23 mouse cellular contexts compared by ENCODE assay signal in genomic region chr10:62582701-62583100, GRCm38 (mm10).
"Had no signal": no experiment of that assay in that cellular context is flagged by ENCODE, and none has a peak within 500 bp of the region (broad histone marks: within the 10 kb centered on the region; RNA-seq: fewer than 3 reads in every experiment).

No protein-coding gene starts in this region.

- H3K27ac ChIP-seq: gastrocnemius, adult 2 months; heart, embryonic 10.5 days; hindbrain, embryonic 10.5 days; hindbrain, embryonic 12.5 days; hindbrain, embryonic 14.5 days; intestine, embryonic 15.5 days; layer of hippocampus, adult 2 months; left cerebral cortex, adult 2 months; limb, embryonic 10.5 days; limb, embryonic 12.5 days had no signal

- ATAC-seq: hindbrain, embryonic 16.5 days; inflammation-experienced regulatory T-cells, adult 6 months; intestine, embryonic 15.5 days; intestine, postnatal 0 days had no signal

- H3K4me3 ChIP-seq: gastrocnemius, adult 2 months; heart, embryonic 10.5 days; heart, embryonic 12.5 days; hindbrain, embryonic 10.5 days; hindbrain, embryonic 12.5 days; intestine, embryonic 15.5 days; layer of hippocampus, adult 2 months; left cerebral cortex, adult 2 months; limb, embryonic 10.5 days; limb, embryonic 12.5 days had no signal

- H3K9ac ChIP-seq: heart, embryonic 12.5 days; hindbrain, embryonic 12.5 days; hindbrain, embryonic 14.5 days; intestine, embryonic 15.5 days; limb, embryonic 12.5 days had no signal

- H3K27me3 ChIP-seq: heart, embryonic 12.5 days; hindbrain, embryonic 12.5 days; intestine, embryonic 15.5 days; limb, embryonic 12.5 days had no signal

- DNase-seq: gastrocnemius, adult 2 months; gastrocnemius, postnatal 10 days; gastrocnemius, postnatal 25 days; heart, postnatal 4 days; kidney, adult 18-20 months; kidney, adult 8-10 months; kidney, postnatal 10 days; kidney, postnatal 25 days; kidney, postnatal 4 days; liver had no signal

- H3K4me2 ChIP-seq: heart, embryonic 12.5 days; hindbrain, embryonic 12.5 days; hindbrain, embryonic 14.5 days; intestine, embryonic 15.5 days; limb, embryonic 12.5 days had no signal

- H3K9me3 ChIP-seq: heart, embryonic 10.5 days; heart, embryonic 12.5 days; hindbrain, embryonic 10.5 days; hindbrain, embryonic 12.5 days; intestine, embryonic 15.5 days; limb, embryonic 10.5 days; limb, embryonic 12.5 days had no signal
